Mouse (Mus musculus): ENCODE data around the gene Patj.
"Not testable (repeated sequence)": the region's sequence is repeated elsewhere in the genome, so short reads cannot be mapped to it uniquely, and the experiment has no call there.

The Patj gene

GRCm38 (mm10) chr4:98724682-98725081 is 329.1 kb downstream of the Patj start:
- not testable (repeated sequence) for DNase-seq (ENCODE audit: low read depth, low spot score)

GRCm38 (mm10) chr4:98725439-98725838 is 329.9 kb downstream of the Patj start:
- DNase-seq (ENCODE audit: low read depth, low spot score), result no peak

- DNase-seq (ENCODE audit: low read depth, low spot score), result no peak
These were observed 331.1 kb downstream of the Patj start, which contains the start of gene L1td1 for GRCm38 (mm10) chr4:98726590-98727237. Gene L1td1 (plus strand): TSS chr4:98726734.

- no peak for DNase-seq (ENCODE audit: low read depth, low spot score)
These were observed 331.8 kb downstream of the Patj start for GRCm38 (mm10) chr4:98727295-98727958.

DNA sequence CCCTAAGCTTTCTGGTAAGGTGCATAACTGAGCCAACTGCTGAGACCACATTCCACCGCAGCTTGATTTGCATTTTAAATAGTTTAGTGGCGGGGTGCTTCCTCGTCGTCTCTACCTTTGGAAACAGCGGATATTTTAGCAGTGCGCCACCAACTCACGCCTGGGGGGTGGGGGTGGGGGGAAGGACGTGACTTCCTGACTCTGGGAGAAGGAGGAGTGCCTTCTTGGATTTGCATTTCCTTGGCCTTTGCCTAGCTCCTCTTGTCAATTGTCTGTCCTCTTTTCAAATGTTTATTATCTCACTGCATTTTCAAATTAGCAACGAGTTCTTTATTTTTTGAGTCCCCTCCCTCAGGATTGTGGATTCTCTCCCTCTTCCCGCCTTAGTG is 332.4 kb downstream of the Patj start:
- DNase-seq (ENCODE audit: low read depth, low spot score), result no peak

DNA sequence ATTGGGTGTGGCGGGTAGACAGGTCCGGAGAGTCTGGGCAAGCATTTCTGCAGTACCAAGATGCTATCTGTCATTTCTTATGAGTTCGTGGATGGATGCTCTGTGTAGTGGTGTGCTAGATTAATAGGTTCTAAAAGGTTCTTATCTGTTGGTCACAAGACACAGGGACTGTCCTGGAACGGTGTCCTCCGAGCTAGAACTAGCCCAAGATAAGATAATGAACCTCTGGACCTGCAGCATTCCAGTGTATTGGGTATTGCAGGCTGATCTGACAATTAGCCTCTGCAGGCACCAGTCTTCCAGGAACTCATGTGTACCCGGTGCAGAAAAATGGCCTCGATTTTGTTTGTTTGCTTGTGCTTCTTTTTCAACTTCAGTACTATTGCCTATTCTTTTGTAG is 333.1 kb downstream of the Patj start:
- DNase-seq (ENCODE audit: low read depth, low spot score), result no peak

DNA sequence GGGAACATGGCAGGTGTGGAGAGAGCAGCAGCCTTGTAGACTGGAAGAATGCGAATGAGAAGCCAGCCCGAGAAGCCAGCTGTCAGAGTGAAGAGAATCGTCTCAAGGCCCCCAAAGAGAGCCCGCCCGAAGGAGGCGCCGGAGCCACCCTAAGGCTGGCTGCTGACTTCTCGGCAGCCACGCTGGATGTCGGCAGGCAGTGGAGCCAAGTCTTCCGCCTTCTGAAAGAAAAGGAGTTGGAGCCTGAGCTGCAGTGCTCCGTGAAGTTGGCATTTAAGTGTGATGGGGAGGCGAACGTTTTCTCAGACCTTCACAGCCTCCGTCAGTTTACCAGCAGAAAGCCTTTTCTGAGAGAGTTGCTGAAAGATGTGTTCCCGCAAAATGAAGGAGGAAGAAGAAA is 338.1 kb downstream of the Patj start:
- DNase-seq (ENCODE audit: low read depth, low spot score), result no peak

GRCm38 (mm10) chr4:98739753-98740152 is 344.2 kb downstream of the Patj start:
- no peak for DNase-seq (ENCODE audit: low read depth, low spot score)

DNA sequence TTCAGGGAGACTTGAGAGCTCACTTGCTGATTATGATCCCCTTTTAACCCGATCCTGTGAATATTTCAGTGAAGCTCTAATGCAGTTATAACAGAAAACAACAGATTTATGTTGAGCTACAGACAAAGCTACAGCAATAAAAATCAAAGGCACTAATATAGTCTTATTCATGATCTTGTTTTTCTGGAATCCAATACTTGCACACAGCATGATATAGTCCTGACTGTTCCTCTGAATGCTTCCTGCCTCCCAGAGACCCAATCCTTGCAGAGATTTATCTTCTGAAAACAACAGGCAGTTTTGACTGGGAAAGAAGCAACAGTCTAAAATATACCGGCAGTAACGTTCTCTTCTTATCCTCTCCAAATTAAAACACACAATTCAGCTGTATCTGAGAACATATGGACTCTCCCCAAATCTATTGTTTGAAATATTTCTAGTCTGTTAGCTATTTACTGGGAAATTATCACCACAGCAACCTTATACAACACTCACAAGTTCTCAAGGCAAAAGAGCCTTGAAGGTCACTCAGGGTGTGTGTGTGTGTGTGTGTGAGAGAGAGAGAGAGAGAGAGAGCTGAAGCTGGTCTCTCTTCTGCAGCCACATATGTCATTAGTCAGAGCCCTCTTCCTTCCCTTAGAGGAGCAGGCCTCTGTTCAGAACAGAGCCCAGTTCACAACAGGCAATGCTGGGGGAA is 347.8 kb downstream of the Patj start:
- DNase-seq (ENCODE audit: low read depth, low spot score), result no peak

DNA sequence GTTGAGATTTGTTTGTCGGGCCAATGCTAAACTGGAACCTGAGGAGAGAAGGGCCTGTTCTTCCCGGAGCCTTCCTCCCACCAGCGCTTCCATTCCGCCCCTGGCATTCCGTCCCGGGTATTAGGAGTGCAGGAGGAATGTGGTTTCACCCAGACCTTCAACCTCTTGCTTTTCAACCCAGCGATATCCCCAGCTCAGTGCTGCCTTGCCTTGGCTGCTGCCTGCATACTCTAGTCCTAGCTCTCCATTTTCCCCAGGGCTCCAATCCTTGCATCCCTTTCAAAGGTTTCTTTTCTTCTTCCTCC is 348.3 kb downstream of the Patj start:
- no peak for DNase-seq (ENCODE audit: low read depth, low spot score)

DNA sequence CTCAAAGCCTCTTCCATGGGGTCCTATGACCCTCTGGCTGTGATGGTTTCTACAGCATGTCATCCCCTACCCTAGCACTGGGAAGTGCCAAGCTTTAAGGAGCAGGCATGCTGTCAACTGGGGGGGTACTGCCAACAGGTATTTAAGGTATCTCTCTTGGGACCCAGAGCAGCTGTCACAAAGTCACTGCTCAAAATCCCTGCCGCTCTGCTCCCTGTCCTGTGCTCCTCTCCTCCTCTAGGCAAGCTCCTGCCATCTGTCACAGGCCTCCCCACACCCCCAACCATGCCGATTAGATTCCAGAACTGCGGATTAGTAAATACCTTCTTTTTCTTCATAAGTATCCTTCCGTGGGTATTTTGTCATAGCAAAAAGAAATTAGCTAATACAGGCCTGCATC is 358.9 kb downstream of the Patj start:
- DNase-seq (ENCODE audit: low read depth, low spot score), result no peak

GRCm38 (mm10) chr4:98756141-98756540 is 360.6 kb downstream of the Patj start:
- no peak for DNase-seq (ENCODE audit: low read depth, low spot score)

DNA sequence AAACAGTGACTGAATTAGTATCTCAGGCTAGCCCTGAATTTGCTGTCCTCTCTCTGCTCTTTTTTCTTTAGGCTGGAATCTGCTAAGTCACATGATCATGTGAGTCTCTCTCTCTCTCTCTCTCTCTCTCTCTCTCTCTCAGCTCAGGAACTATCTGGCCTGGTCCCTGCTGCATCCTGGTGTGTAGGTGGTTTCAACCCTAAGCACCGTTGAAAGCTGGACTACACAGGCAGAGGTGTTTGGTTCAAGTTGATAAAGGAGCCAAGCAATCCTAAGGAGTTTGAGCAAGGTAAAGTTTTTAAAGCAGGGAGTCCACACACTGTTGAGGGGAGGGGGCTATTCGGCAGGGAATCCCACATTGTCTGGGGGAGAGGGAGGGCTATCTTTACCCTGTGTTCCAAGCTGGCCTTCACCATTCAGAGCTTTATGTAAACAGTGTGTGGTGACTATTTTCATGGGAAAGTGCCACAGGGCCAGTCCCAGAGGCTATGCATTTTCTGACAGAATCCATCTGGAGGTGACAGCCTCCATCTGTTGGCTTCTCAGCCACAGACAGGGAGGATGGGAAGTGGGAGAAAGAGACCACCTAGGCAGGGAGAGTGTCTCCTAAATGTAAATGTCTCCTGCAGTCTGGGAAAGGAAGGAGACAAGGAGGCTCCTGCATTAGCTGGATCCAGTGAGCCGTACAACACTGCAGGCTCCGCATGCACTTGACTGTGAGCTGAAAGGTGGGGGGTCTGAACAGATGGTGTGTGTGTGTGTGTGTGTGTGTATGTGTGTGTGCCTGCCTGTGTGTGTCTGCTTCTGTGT is 362.6 kb downstream of the Patj start:
- no peak for DNase-seq (ENCODE audit: low read depth, low spot score)

DNA sequence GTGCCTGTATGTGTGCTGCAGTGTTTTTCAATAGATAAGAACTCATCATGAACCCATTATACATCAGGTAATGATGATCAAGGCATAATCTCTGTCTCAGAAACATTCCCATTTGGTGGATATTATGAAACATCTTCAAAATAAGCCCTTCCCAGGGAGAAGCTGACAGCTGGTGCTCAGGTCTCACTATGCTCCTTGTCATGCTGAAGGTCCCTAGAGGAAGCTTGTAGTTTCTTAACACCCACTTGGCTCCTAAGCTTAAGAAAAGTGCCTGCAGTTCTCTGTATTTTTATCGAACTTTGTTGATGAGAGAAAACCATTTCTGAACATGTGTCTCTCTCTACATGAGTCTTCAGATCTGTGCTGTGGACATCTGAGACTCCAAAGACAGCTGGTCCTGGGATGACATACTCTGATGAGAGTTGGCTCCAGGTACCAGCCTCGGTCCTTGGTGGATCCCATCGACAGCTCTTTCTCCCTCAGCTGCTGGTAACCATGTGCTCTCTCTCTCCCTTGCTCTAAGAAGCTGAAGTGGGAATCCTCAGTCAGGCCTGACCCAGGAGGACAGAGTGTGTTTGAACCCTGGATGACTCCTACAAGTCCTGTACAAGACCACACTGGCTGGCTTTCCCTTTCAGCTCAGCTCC is 363.4 kb downstream of the Patj start:
- no peak for DNase-seq (ENCODE audit: low read depth, low spot score)

DNA sequence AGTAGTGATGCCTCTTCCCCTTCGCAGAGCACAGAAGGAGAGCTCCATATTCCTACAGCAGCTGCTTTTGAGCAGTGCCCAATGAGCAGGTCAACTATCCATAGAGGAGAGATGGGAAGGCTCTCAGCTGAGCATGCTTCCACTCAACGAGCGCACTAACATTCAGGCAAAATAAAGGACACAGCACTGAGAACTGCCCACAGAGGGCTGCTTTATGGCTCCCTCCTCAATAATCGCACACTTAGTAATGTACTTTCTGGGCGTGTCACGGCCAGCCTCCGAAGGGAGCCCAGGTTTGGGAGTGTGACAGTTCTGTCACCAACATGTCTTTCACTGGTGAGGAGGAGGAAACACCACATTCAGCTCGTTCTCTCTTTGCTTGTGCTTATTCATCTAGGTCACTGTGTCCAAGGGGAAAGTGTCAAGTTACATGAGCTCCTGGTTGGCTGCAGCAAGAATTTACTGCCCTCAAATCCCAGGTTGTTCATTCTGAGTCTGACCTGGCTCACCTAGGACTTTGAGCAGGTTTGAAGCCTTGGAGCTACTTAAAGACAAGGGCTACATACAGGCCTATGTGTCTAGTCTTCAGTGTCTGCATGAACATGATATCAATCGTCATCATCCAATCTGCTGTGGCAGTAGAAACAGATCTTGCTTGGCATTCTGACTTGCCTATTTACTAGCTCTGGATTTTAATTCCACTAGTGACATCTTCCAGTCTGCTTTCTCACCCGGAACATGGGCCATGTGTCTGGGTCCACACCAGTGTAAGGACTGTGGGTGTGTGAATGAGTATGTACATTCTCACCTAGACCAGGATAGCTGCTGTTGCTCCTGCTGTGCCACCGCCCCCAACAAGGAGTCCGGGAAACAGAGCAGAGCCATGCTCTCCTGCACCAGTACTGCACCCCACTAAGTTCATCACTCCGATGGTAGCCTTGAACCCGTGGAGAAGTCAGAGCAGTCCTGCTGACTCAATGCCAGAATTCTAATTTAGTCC is 371.8 kb downstream of the Patj start:
- DNase-seq (ENCODE audit: low read depth, low spot score), result no peak

All from CD4-positive helper T cell, adult 2 months (primary cell).